8 mouse cellular contexts compared by ENCODE assay signal in the genomic region with DNA sequence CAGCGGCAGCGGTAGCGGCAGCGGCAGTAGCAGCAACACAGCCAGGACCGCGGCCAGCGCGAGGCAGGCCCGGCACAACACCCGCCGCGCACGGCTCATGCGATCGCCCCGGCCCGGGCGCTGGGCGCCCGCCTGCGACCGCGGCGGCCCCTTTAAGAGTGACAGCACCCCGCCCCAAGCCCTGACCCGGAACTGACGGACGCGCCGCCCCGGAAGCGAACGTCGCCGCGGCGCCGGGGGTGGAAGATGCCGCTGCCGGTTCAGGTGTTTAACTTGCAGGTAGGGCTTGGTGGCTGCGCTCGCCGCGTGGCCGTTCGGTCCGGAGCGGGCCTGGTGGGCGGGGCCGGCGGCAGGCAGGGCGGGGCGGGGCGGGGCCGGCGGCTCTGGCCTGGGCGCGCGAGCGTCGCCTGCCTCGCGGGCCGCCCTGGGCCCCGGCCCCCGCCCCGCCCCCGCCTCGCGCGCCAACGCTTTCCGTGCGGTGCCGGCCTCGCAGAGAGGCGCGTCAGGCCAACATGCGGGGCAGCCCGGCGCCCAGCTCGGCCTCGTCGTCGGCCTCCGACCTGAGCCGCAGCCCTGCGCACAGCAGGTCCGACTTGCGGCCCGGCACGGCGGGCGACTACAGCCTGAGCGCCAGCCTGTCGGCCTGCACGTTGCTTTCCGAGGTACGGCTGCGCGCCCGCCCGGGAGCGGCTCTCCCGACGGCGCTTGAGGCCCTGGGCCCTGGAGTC. TPM values are rescaled to one million over a fixed set of nuclear protein-coding genes. Genes with fewer than 3 reads are reported as not detected.
DNase-seq lines count a peak whose midpoint lies in the region; ATAC-seq and TF ChIP-seq lines count a peak whose summit lies in the region.

TSS of gene Rfng (minus strand) at position 144 of the 728 bp plus-strand sequence.
TSS of gene Gps1 (plus strand) at position 209 of the 728 bp plus-strand sequence.

- H3K9ac ChIP-seq in embryonic facial prominence, embryonic 12.5 days, result peak within 1 kb of the TSS; percentile 96

- H3K27me3 ChIP-seq in embryonic facial prominence, embryonic 12.5 days, result no peaks in the 10 kb centered on the region
- no peaks in the 10 kb centered on the region for H3K27me3 ChIP-seq in myocyte (ENCODE audit: control insufficient read depth, insufficient read depth, insufficient read length)

- DNase-seq in 3T3-L1 (ENCODE audit: low read depth, low spot score) (peak; percentile 66), liver (peak; percentile 87)
- peak; percentile 87 for DNase-seq in adrenal gland, postnatal 25 days
- DNase-seq in heart, adult 8-10 months (ENCODE audit: low spot score), result peak; percentile 79
- peak; percentile 83 for DNase-seq in kidney, adult 9 months
- DNase-seq in spleen, postnatal 4 days (ENCODE audit: low spot score in 2 of 2), result peak; percentile 83 to 91

- WGBS in embryonic facial prominence, embryonic 12.5 days, result under 1% methylated on average over 70 of the region's 107 CpGs

- H3ac ChIP-seq in myocyte (ENCODE audit: control insufficient read depth, insufficient read length), result peak within 1 kb of the TSS; percentile 76

- peaks cover 13% of the 10 kb centered on the region for H3K4me1 ChIP-seq in embryonic facial prominence, embryonic 12.5 days

- TF ChIP-seq POLR2A in myocyte (IDR thresholded peaks at IDR 0.05; ENCODE audit: insufficient read length, low read depth), result peak; percentile 70

- peak; percentile 74 for ATAC-seq in embryonic facial prominence, embryonic 12.5 days (ENCODE audit: insufficient number of reproducible peaks, insufficient read depth, low FRiP score, low TSS enrichment)

- no peaks in the 10 kb centered on the region for H3K9me3 ChIP-seq in embryonic facial prominence, embryonic 12.5 days

- peaks cover 42% of the 10 kb centered on the region for H3K36me3 ChIP-seq in embryonic facial prominence, embryonic 12.5 days
- H3K36me3 ChIP-seq in myocyte (ENCODE audit: control insufficient read depth, insufficient read depth), result peaks cover 13% of the 10 kb centered on the region

- H3K4me2 ChIP-seq in embryonic facial prominence, embryonic 12.5 days (replicated peaks), result peak within 1 kb of the TSS; percentile 98
- peak within 1 kb of the TSS; percentile 93 for H3K4me2 ChIP-seq in myocyte (ENCODE audit: low read depth)

- H3K4me3 ChIP-seq in embryonic facial prominence, embryonic 12.5 days, result peak within 1 kb of the TSS; percentile 99
- peak within 1 kb of the TSS; percentile 39 for H3K4me3 ChIP-seq in myocyte

- peaks cover 17% of the 10 kb centered on the region for H3K79me2 ChIP-seq in myocyte (ENCODE audit: control insufficient read depth, insufficient read depth)

- H3K27ac ChIP-seq in embryonic facial prominence, embryonic 12.5 days, result peak within 1 kb of the TSS; percentile 84

TF ChIP-seq in myocyte, 11 proteins besides CTCF, POLR2A, EP300 and RAD21:
- no peak for TF ChIP-seq MYOD1 (IDR thresholded peaks at IDR 0.05; ENCODE audit: control insufficient read depth in 1 of 3, insufficient read length in 2 of 3, low read depth in 2 of 3)
- no peak for TF ChIP-seq REST (IDR thresholded peaks at IDR 0.05; ENCODE audit: insufficient read depth, insufficient read length)
- no peak for TF ChIP-seq MYOG (IDR thresholded peaks at IDR 0.05; ENCODE audit: control insufficient read depth in 1 of 3, insufficient read depth in 1 of 3, insufficient read length in 2 of 3, low read depth in 2 of 3)
- TF ChIP-seq TCF3 (IDR thresholded peaks at IDR 0.05; ENCODE audit: insufficient read length, low read depth), result no peak
- TF ChIP-seq POLR2AphosphoS2 (IDR thresholded peaks at IDR 0.05; ENCODE audit: insufficient read length, low read depth), result peak; percentile 2
- no peak for TF ChIP-seq E2F4 (IDR thresholded peaks at IDR 0.05; ENCODE audit: insufficient read depth)
TF ChIP-seq in myocyte: peak in this region for 1.

RNA-seq across cellular contexts. Expression of gene Rfng, which starts in this region (rescaled TPM):
- 21.3 and 23.9 TPM in 2 replicates for total RNA-seq in adrenal gland, postnatal 25 days (2021)
- 47.0 and 47.2 TPM in 2 replicates for polyA plus RNA-seq in embryonic facial prominence, embryonic 12.5 days (2016; fragmentation: Nextera tagmentation; extraction: Ambion mirVana)
- total RNA-seq in heart, adult 8-10 months (2022), result 10 to 100 TPM; 10.1 to 11.3 (median 11.2) TPM
- polyA plus RNA-seq in myocyte (2012; fragmentation: generic; extraction: Trizol), result 19.7 TPM

RNA-seq across cellular contexts. Expression of gene Gps1, which starts in this region (rescaled TPM):
- total RNA-seq in adrenal gland, postnatal 25 days (2021), result 120 and 131 TPM in 2 replicates
- 243 and 245 TPM in 2 replicates for polyA plus RNA-seq in embryonic facial prominence, embryonic 12.5 days (2016; fragmentation: Nextera tagmentation; extraction: Ambion mirVana)
- 10 to 100 TPM; 56.3 to 63.8 (median 59.1) TPM for total RNA-seq in heart, adult 8-10 months (2022)
- 179 TPM for polyA plus RNA-seq in myocyte (2012; fragmentation: generic; extraction: Trizol)

Comparison
In these comparisons a context has a peak if more than half of its experiments do, and no peak if none do; other contexts are left out.
1. Peak in every context shown above with its lines: DNase-seq, ATAC-seq, H3K4me3 ChIP-seq and H3K27ac ChIP-seq.